Mouse (Mus musculus) kidney, embryonic 15.5 days (tissue): Measurements from ENCODE around the gene Cpne2. TPM values are rescaled to one million over a fixed set of nuclear protein-coding genes. Genes with fewer than 3 reads are reported as not detected.

Experiments
- ATAC-seq: fragments of 200-750 bp; cut with Nextera tagmentation; replicated peaks from 2 replicates; pipeline ENCODE4 v1.8.0; 2017; ENCODE audit warnings: moderate TSS enrichment; ENCODE audit not compliant: low FRiP score
- H3K27ac ChIP-seq: fragments of 300-500 bp; sonication (generic); 2 replicates; pipeline ENCODE4 v1.5.1; 2015; ENCODE audit warnings: mild to moderate bottlenecking, inconsistent platforms
- H3K27me3 ChIP-seq: fragments of 300-500 bp; sonication (generic); 2 replicates; pipeline ENCODE4 v1.6.1; 2015; ENCODE audit warnings: inconsistent platforms
- H3K36me3 ChIP-seq: fragments of 300-500 bp; sonication (generic); 2 replicates; pipeline ENCODE4 v1.6.1; 2015; ENCODE audit warnings: inconsistent platforms
- H3K4me1 ChIP-seq: fragments of 300-500 bp; sonication (generic); 2 replicates; pipeline ENCODE4 v1.6.1; 2015; ENCODE audit warnings: inconsistent platforms
- H3K4me2 ChIP-seq: fragments of 300-500 bp; sonication (generic); 2 replicates; pipeline ENCODE4 v1.6.1; 2015; ENCODE audit warnings: moderate library complexity, mild to moderate bottlenecking, inconsistent platforms
- H3K4me3 ChIP-seq: fragments of 300-500 bp; sonication (generic); replicated peaks from 2 replicates; pipeline ENCODE4 v1.5.1; 2015; ENCODE audit warnings: mild to moderate bottlenecking, inconsistent platforms
- H3K9ac ChIP-seq: fragments of 300-500 bp; sonication (generic); 2 replicates; pipeline ENCODE4 v1.6.1; 2015; ENCODE audit warnings: mild to moderate bottlenecking, inconsistent platforms
- H3K9me3 ChIP-seq: fragments of 300-500 bp; sonication (generic); replicated peaks from 2 replicates; pipeline ENCODE4 v1.6.1; 2016; ENCODE audit warnings: inconsistent platforms
- WGBS: fragments of 180-500 bp; shearing (Covaris S2); methylation state at CpG from one replicate; pipeline ENCODE4 v1.1.7; 2015; ENCODE audit warnings: mixed read lengths; 5-methylcytosine and 5-hydroxymethylcytosine counted together
- polyA plus RNA-seq: library from polyadenylated mRNA; unstranded; fragments of >200 nt; fragmentation: Nextera tagmentation; extraction: Ambion mirVana; gene quantifications from 2 replicates; pipeline ENCODE4 v1.2.1, GENCODE M21; 2015

Gene Cpne2
- polyA plus RNA-seq, 1 experiment from 2014 or later: 11.9 TPM

DNA sequence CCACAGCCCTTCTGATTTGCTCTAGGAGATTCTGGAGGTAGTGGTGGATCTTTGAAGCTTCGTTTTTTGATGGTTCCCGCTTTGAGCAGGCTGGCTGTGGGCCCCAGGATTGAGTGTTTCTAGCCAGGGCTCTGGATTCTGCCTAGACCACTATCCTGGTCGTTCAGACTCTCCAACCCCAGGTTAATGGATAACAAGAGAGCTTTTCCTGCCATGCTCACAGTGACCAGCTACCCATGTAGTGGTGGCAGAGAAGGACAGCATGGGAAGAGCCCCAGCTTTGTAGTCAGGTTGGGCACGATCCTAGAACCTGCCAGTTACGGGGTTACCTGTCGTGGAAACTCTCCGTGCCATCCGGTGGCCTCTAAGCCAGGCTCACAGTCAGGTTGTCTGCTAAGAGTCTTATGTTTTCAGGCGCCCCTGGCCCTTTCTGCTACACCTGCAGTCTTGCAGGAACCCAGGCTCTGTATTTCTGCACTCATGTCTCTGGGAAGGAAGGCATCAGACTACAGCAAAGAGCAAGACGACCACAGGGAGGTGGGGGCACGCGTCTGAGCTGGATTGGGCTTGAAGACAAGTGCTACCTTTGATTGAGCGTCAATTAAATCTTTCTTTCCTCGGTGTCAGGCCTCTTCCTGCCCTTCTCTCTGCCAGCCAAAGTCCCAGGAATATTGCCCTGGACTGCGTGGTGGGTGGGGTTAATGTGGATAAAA is 33.8 kb downstream of the Cpne2 start:
- peak overlapping the region; percentile 29; the same call in 1 of the 2 replicates for H3K27ac ChIP-seq

GRCm38 (mm10) chr8:94567159-94567849 is 34.5 kb downstream of the Cpne2 start:
- Histone ChIP-seq H3K36me3 (0 out of 2 replicates have a peak, but pooled peaks cover 6% of the 10 kb centered on the region), H3K4me3 (no peak overlapping the region), H3K9ac (no peak overlapping the region), H3K4me1 (peaks cover 21% of the 10 kb centered on the region), H3K27ac (no peak overlapping the region), H3K27me3 (no peaks in the 10 kb centered on the region), H3K9me3 (no peaks in the 10 kb centered on the region), H3K4me2 (no peak overlapping the region)
- WGBS: 75% methylated on average over 8 of the region's 8 CpGs
- no peak; the same call in 1 of the 2 replicates for ATAC-seq

More for the DNA sequence above, 33.8 kb downstream of the Cpne2 start:
- no peaks in the 10 kb centered on the region for H3K9me3 ChIP-seq
- no peak overlapping the region for H3K4me3 ChIP-seq
- H3K9ac ChIP-seq: no peak overlapping the region
- H3K36me3 ChIP-seq: no peaks in the 10 kb centered on the region
- ATAC-seq: peak; percentile 55; the same call in 1 of the 2 replicates
- H3K4me2 ChIP-seq: no peak overlapping the region
- 47% methylated on average over 15 of the region's 15 CpGs for WGBS
- peaks cover 21% of the 10 kb centered on the region for H3K4me1 ChIP-seq
- H3K27me3 ChIP-seq: no peaks in the 10 kb centered on the region

DNA sequence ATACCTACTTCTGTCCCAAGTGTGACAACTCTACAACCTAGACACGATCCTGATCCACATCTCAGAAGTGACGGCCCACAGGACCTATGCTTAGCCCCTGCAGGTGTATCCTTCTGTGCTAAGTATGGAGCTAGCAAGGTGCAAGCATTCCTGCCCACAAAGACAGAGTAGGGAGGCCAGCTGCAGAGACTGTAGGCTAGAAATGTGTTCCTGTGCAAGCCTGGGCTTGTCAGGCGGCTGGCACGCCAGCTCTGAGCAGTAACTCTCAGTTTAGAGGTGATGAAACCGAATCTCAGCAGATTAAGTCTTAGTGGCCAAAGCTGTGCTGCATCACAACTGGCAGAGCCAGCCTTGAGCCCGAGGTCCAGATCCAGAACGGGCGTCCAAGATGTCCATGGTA is 35.3 kb downstream of the Cpne2 start:
- H3K36me3 ChIP-seq: peaks cover 11% of the 10 kb centered on the region
- H3K27me3 ChIP-seq: no peaks in the 10 kb centered on the region
- peaks cover 21% of the 10 kb centered on the region for H3K4me1 ChIP-seq
- H3K9me3 ChIP-seq: no peaks in the 10 kb centered on the region
- ATAC-seq: no peak
- H3K27ac ChIP-seq: no peak overlapping the region
- H3K4me2 ChIP-seq: no peak overlapping the region
- WGBS: 90% methylated on average over 8 of the region's 8 CpGs
- no peak overlapping the region for H3K4me3 ChIP-seq
- H3K9ac ChIP-seq: no peak overlapping the region

GRCm38 (mm10) chr8:94569419-94569818 is 36.6 kb downstream of the Cpne2 start:
- no peak overlapping the region for H3K27ac ChIP-seq
- no peak overlapping the region for H3K9ac ChIP-seq
- no peak overlapping the region for H3K4me2 ChIP-seq
- H3K9me3 ChIP-seq: no peaks in the 10 kb centered on the region
- no peaks in the 10 kb centered on the region for H3K27me3 ChIP-seq
- no peak overlapping the region for H3K4me3 ChIP-seq
- peaks cover 24% of the 10 kb centered on the region for H3K36me3 ChIP-seq
- ATAC-seq: no peak
- WGBS: 76% methylated on average over 1 of the region's 1 CpGs
- peaks cover 21% of the 10 kb centered on the region for H3K4me1 ChIP-seq

DNA sequence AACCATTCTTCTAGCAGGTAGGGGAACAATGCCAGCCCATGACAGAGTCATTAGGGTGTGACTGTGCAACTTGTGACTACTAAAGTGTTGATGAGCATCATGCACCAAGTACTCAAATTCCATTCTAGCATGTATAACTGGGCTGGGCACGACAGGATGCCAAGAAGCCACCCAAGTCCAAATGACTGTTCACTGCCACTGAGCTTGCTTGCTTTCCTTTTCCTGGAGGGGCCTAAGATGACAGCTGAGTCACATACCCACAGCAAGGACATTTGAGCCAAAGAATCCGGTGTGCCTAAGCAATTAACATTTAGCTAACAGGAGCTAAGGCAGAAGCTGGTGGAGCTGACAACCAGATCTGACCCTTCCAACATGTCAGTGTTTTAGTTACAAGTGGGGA is 39.1 kb downstream of the Cpne2 start:
- 61% methylated on average over 2 of the region's 2 CpGs for WGBS
- no peak overlapping the region for H3K27ac ChIP-seq
- H3K27me3 ChIP-seq: no peaks in the 10 kb centered on the region
- ATAC-seq: no peak
- H3K4me3 ChIP-seq: no peak overlapping the region
- peaks cover 10% of the 10 kb centered on the region for H3K4me1 ChIP-seq
- no peaks in the 10 kb centered on the region for H3K9me3 ChIP-seq
- H3K36me3 ChIP-seq: peaks cover 49% of the 10 kb centered on the region
- no peak overlapping the region for H3K4me2 ChIP-seq
- no peak overlapping the region for H3K9ac ChIP-seq

DNA sequence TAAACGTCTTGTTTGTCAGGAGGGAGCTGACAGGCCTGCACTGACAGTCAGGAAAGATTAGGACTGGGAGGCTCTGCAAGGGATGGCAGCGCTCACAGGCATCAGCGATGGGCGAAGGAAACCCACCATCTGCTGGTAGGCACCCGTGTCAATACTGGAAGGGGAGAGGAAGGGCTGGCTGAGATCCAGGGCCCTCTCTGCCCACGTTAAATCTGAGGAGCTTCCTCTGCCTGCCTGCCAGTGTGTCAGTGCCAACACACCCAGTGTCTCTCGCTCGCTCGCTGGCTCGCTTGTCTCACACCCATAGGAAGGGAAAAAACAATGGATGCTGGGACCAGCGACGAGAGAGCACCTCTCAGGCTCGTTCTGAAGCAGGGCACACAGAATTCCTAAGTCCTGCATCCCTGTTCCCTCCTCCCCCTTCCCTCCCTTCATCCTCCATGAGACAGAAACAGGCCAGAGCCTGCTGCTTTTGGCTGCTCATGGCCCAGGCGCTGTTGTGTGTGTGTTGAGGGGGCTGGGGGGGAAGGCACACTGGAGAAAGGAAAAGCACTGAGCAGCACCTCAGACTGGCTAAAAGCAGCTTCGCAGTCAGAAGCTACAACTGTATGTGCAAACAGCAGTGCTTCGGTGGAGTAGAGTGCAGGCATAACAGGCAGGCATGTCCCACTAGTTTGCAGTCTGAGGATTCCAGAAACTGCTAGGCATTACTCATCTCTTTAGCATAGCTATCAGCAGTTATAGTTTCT is 41.5 kb downstream of the Cpne2 start:
- Histone ChIP-seq H3K27me3 (no peaks in the 10 kb centered on the region), H3K27ac (no peak overlapping the region), H3K4me3 (no peak overlapping the region), H3K9ac (no peak overlapping the region), H3K9me3 (no peaks in the 10 kb centered on the region), H3K4me2 (no peak overlapping the region), H3K36me3 (peaks cover 73% of the 10 kb centered on the region), H3K4me1 (0 out of 2 replicates have a peak, but pooled peaks cover 4% of the 10 kb centered on the region)
- no peak for ATAC-seq
- WGBS: 91% methylated on average over 16 of the region's 16 CpGs

DNA sequence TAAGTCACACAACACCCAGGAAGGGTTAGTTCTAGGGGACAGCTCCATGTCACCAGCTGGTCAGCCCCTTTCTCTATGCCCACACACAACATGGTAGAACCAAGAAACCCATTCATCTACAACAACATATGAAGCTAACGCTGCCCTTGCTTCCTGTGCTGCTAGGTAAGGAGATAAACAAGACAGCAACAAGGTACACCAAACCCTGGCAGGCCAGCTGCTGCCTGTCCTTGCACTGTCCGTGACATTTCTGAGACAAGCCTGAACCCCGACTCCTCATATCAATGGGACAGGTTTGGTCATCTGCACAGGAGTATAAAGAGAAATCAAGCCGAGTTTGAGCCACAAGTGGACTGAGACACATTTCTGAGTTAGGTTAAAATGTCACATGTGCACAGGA is 42.4 kb downstream of the Cpne2 start:
- no peak for ATAC-seq
- WGBS: 91% methylated on average over 4 of the region's 4 CpGs
- H3K36me3 ChIP-seq: peaks cover 79% of the 10 kb centered on the region

DNA sequence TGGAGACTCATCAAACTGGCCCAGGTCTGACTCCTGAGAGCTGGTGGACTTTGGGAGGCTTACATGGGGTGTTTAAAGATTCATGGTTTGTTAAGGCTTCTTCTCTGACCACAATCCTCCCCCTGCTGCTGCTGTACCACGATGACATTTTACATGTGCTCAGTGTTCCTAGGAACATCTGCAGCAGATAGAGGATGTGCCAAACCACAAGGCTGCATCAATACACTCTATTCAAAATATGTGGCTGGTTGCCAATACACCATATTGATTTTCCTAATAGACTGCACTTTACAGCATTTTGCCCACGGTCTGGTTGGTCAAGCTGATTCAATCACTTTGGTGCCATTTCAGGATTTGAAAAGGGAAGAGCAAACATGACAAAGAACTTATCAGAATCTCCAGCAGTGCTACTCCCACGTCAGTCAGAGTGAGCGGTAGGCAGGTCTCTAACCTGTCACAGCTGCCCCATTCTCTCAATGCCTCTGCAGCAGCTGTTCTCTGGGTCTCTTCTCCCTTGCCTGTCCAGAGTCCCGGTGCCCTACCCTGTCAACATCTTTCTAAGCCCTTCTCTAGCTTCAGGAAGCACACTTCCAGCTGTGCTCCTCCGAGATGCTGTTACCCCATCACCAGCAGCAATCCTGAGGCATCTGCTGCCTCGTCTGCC is 49.2 kb downstream of the Cpne2 start:
- no peak for ATAC-seq
- no peaks in the 10 kb centered on the region for H3K4me1 ChIP-seq
- no peak overlapping the region for H3K4me2 ChIP-seq
- H3K4me3 ChIP-seq: no peak overlapping the region
- H3K27ac ChIP-seq: no peak overlapping the region
- H3K9ac ChIP-seq: no peak overlapping the region
- WGBS: 93% methylated on average over 7 of the region's 7 CpGs
- peaks cover 95% of the 10 kb centered on the region for H3K36me3 ChIP-seq
- no peaks in the 10 kb centered on the region for H3K27me3 ChIP-seq
- H3K9me3 ChIP-seq: no peaks in the 10 kb centered on the region

More for the DNA sequence above, 42.4 kb downstream of the Cpne2 start:
- Histone ChIP-seq H3K27me3 (no peaks in the 10 kb centered on the region), H3K27ac (no peak overlapping the region), H3K9ac (no peak overlapping the region), H3K9me3 (no peaks in the 10 kb centered on the region), H3K4me1 (0 out of 2 replicates have a peak, but pooled peaks cover 4% of the 10 kb centered on the region), H3K4me2 (no peak overlapping the region), H3K4me3 (no peak overlapping the region)

GRCm38 (mm10) chr8:94582569-94582968 is 49.8 kb downstream of the Cpne2 start:
- ATAC-seq: no peak
- H3K4me1 ChIP-seq: no peaks in the 10 kb centered on the region
- no peak overlapping the region for H3K4me2 ChIP-seq
- H3K27ac ChIP-seq: no peak overlapping the region
- WGBS: 85% methylated on average over 6 of the region's 6 CpGs
- no peak overlapping the region for H3K9ac ChIP-seq
- H3K36me3 ChIP-seq: peaks cover 95% of the 10 kb centered on the region
- H3K4me3 ChIP-seq: no peak overlapping the region
- no peaks in the 10 kb centered on the region for H3K27me3 ChIP-seq
- H3K9me3 ChIP-seq: no peaks in the 10 kb centered on the region

DNA sequence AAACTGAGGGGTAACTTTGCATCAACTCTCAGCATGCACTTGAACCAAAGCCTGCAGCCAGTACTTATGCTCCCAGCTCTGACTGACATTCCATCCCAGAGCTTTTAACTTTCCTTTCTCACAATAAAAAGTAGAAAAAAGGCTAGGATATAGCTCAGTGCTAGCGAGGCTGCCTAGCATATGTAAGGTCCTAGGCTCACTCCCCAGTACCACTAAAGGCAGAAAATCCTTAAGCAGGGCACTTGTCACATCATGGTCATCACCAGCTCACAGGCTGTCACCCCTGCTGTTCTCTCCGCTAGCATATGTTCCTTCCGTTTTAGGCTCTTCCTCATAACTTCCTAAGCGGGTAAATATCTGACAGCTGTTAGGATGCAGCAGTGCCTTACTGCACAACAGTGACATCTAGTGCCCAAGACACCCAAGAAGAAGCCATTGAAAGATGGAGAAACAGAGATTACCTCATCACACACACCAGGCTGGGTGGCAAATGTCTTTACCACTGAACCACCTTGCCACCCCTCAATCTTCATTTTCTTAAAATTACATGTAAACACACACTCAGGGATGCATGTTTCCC is 51.5 kb downstream of the Cpne2 start:
- no peak for ATAC-seq
- Histone ChIP-seq H3K9me3 (no peaks in the 10 kb centered on the region), H3K27me3 (no peaks in the 10 kb centered on the region), H3K36me3 (peaks cover 95% of the 10 kb centered on the region), H3K4me3 (no peak overlapping the region), H3K4me2 (no peak overlapping the region), H3K4me1 (no peaks in the 10 kb centered on the region), H3K27ac (no peak overlapping the region), H3K9ac (no peak overlapping the region)
- WGBS: 58% methylated on average over 4 of the region's 4 CpGs

DNA sequence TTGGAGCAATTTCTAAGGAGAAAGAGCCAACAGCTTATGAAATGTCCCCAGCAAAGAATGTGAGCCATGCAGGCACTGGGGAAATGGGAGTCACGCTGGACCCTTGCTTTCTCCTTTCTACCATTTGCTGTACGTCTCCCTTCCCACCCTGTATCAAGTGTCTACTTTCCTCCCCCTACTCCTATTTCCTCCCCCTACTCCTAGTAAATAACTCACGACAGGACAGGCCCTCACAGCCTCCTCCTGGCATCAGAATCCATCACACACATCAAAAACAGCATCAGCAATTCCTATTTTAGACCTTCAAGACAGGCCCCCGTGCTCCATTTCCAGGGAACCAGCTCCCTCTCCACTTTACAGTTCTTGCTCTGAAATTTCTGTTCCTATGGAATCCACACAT is 58.9 kb downstream of the Cpne2 start:
- WGBS: 36% methylated on average over 4 of the region's 4 CpGs

More for the DNA sequence above, 58.9 kb downstream of the Cpne2 start:
- H3K27me3 ChIP-seq: no peaks in the 10 kb centered on the region
- ATAC-seq: peak; percentile 56; the same call in 1 of the 2 replicates
- H3K9me3 ChIP-seq: no peaks in the 10 kb centered on the region
- peaks cover 16% of the 10 kb centered on the region for H3K4me1 ChIP-seq
- no peak overlapping the region for H3K4me2 ChIP-seq
- H3K36me3 ChIP-seq: peaks cover 39% of the 10 kb centered on the region
- H3K27ac ChIP-seq: peak overlapping the region; percentile 14; the same call in 1 of the 2 replicates
- H3K9ac ChIP-seq: no peak overlapping the region
- no peak overlapping the region for H3K4me3 ChIP-seq
